Mouse (Mus musculus): ENCODE results near the gene Psrc1. TPM values are rescaled to one million over a fixed set of nuclear protein-coding genes. Genes with fewer than 3 reads are reported as not detected.

The Psrc1 gene
- polyA plus RNA-seq, 1 experiment from 2014 or later, result 47.6 TPM

- 89% methylated on average over 15 of the region's 15 CpGs for WGBS
- Histone ChIP-seq H3K4me3 (ENCODE audit: low read length) (no peak overlapping the region), H3K4me1 (ENCODE audit: insufficient read depth, low read length) (peaks cover 25% of the 10 kb centered on the region), H3K4me2 (replicated peaks; ENCODE audit: low read depth, low read length) (no peak overlapping the region), H3K9ac (replicated peaks; ENCODE audit: low read length) (no peak overlapping the region), H3K27ac (ENCODE audit: low read length) (no peak overlapping the region), H3K36me3 (ENCODE audit: insufficient read depth, low read length) (peaks cover 48% of the 10 kb centered on the region), H3K9me3 (ENCODE audit: low read length) (no peaks in the 10 kb centered on the region), H3K27me3 (ENCODE audit: insufficient read depth, low read length) (no peaks in the 10 kb centered on the region)
- no peak for ATAC-seq (ENCODE audit: low FRiP score, low TSS enrichment)
These were observed 18.9 kb downstream of the Psrc1 start for GRCm38 (mm10) chr3:108402528-108402920.

- no peaks in the 10 kb centered on the region for H3K9me3 ChIP-seq (ENCODE audit: low read length)
- no peak overlapping the region for H3K4me2 ChIP-seq (replicated peaks; ENCODE audit: low read depth, low read length)
- H3K4me3 ChIP-seq (ENCODE audit: low read length), result no peak overlapping the region
- ATAC-seq (ENCODE audit: low FRiP score, low TSS enrichment), result no peak
- H3K9ac ChIP-seq (replicated peaks; ENCODE audit: low read length), result no peak overlapping the region
- H3K27me3 ChIP-seq (ENCODE audit: insufficient read depth, low read length), result no peaks in the 10 kb centered on the region
- peaks cover 40% of the 10 kb centered on the region for H3K4me1 ChIP-seq (ENCODE audit: insufficient read depth, low read length)
- whole genome bisulfite sequencing, result 52% methylated on average over 13 of the region's 14 CpGs
- peaks cover 22% of the 10 kb centered on the region; the same call in 1 of the 2 replicates for H3K36me3 ChIP-seq (ENCODE audit: insufficient read depth, low read length)
- H3K27ac ChIP-seq (ENCODE audit: low read length), result no peak overlapping the region
These were observed 22.1 kb downstream of the Psrc1 start for GRCm38 (mm10) chr3:108405536-108406305.

GRCm38 (mm10) chr3:108406306-108406885, 22.8 kb downstream of the Psrc1 start:
- Histone ChIP-seq H3K4me1 (ENCODE audit: insufficient read depth, low read length) (peaks cover 43% of the 10 kb centered on the region), H3K36me3 (ENCODE audit: insufficient read depth, low read length) (peaks cover 15% of the 10 kb centered on the region; the same call in 1 of the 2 replicates), H3K9ac (replicated peaks; ENCODE audit: low read length) (no peak overlapping the region), H3K27ac (ENCODE audit: low read length) (no peak overlapping the region), H3K9me3 (ENCODE audit: low read length) (no peaks in the 10 kb centered on the region), H3K27me3 (ENCODE audit: insufficient read depth, low read length) (no peaks in the 10 kb centered on the region), H3K4me3 (ENCODE audit: low read length) (no peak overlapping the region), H3K4me2 (replicated peaks; ENCODE audit: low read depth, low read length) (no peak overlapping the region)
- no peak for ATAC-seq (ENCODE audit: low FRiP score, low TSS enrichment)
- 88% methylated on average over 24 of the region's 24 CpGs for WGBS

GRCm38 (mm10) chr3:108408517-108409008, 24.9 kb downstream of the Psrc1 start:
- Histone ChIP-seq H3K9me3 (ENCODE audit: low read length) (peaks cover 12% of the 10 kb centered on the region), H3K4me3 (ENCODE audit: low read length) (no peak overlapping the region), H3K4me2 (replicated peaks; ENCODE audit: low read depth, low read length) (no peak overlapping the region), H3K36me3 (ENCODE audit: insufficient read depth, low read length) (peaks cover 26% of the 10 kb centered on the region), H3K27ac (ENCODE audit: low read length) (no peak overlapping the region), H3K27me3 (ENCODE audit: insufficient read depth, low read length) (no peaks in the 10 kb centered on the region), H3K4me1 (ENCODE audit: insufficient read depth, low read length) (peaks cover 54% of the 10 kb centered on the region), H3K9ac (replicated peaks; ENCODE audit: low read length) (no peak overlapping the region)
- no peak for ATAC-seq (ENCODE audit: low FRiP score, low TSS enrichment)
- WGBS, result 92% methylated on average over 8 of the region's 8 CpGs

- Histone ChIP-seq H3K4me3 (ENCODE audit: low read length) (peak overlapping the region; percentile 31), H3K4me2 (replicated peaks; ENCODE audit: low read depth, low read length) (peak overlapping the region; percentile 53), H3K9ac (replicated peaks; ENCODE audit: low read length) (peak overlapping the region; percentile 67), H3K9me3 (ENCODE audit: low read length) (peaks cover 24% of the 10 kb centered on the region), H3K27ac (ENCODE audit: low read length) (peak overlapping the region; percentile 99), H3K4me1 (ENCODE audit: insufficient read depth, low read length) (peaks cover 52% of the 10 kb centered on the region), H3K36me3 (ENCODE audit: insufficient read depth, low read length) (peaks cover 36% of the 10 kb centered on the region), H3K27me3 (ENCODE audit: insufficient read depth, low read length) (no peaks in the 10 kb centered on the region)
- 50% methylated on average over 8 of the region's 8 CpGs for WGBS
- no peak for ATAC-seq (ENCODE audit: low FRiP score, low TSS enrichment)
These were observed 26.2 kb downstream of the Psrc1 start for GRCm38 (mm10) chr3:108409656-108410358.

- WGBS, result 16% methylated on average over 5 of the region's 5 CpGs
- peak overlapping the region; percentile 53 for H3K4me2 ChIP-seq (replicated peaks; ENCODE audit: low read depth, low read length)
- H3K9ac ChIP-seq (replicated peaks; ENCODE audit: low read length), result peak overlapping the region; percentile 67
- H3K9me3 ChIP-seq (ENCODE audit: low read length), result peaks cover 24% of the 10 kb centered on the region
- peak overlapping the region; percentile 31 for H3K4me3 ChIP-seq (ENCODE audit: low read length)
- H3K4me1 ChIP-seq (ENCODE audit: insufficient read depth, low read length), result peaks cover 53% of the 10 kb centered on the region
- no peaks in the 10 kb centered on the region for H3K27me3 ChIP-seq (ENCODE audit: insufficient read depth, low read length)
- peaks cover 36% of the 10 kb centered on the region for H3K36me3 ChIP-seq (ENCODE audit: insufficient read depth, low read length)
- ATAC-seq (ENCODE audit: low FRiP score, low TSS enrichment), result peak; percentile 2
- peak overlapping the region; percentile 99 for H3K27ac ChIP-seq (ENCODE audit: low read length)
These were observed 26.7 kb downstream of the Psrc1 start for GRCm38 (mm10) chr3:108410359-108410714.

GRCm38 (mm10) chr3:108411026-108411753, 27.6 kb downstream of the Psrc1 start:
- H3K9ac ChIP-seq (replicated peaks; ENCODE audit: low read length), result peak overlapping the region; percentile 61
- ATAC-seq (ENCODE audit: low FRiP score, low TSS enrichment), result peak; percentile 83
- peak overlapping the region; percentile 31 for H3K4me3 ChIP-seq (ENCODE audit: low read length)

GRCm38 (mm10) chr3:108411754-108412121, 28.1 kb downstream of the Psrc1 start:
- Histone ChIP-seq H3K27me3 (ENCODE audit: insufficient read depth, low read length) (peaks cover 6% of the 10 kb centered on the region), H3K36me3 (ENCODE audit: insufficient read depth, low read length) (peaks cover 26% of the 10 kb centered on the region), H3K4me3 (ENCODE audit: low read length) (peak overlapping the region; percentile 31), H3K9ac (replicated peaks; ENCODE audit: low read length) (peak overlapping the region; percentile 61), H3K4me1 (ENCODE audit: insufficient read depth, low read length) (peaks cover 42% of the 10 kb centered on the region), H3K4me2 (replicated peaks; ENCODE audit: low read depth, low read length) (peak overlapping the region; percentile 53), H3K27ac (ENCODE audit: low read length) (peak overlapping the region; percentile 99), H3K9me3 (ENCODE audit: low read length) (peaks cover 24% of the 10 kb centered on the region)
- 41% methylated on average over 8 of the region's 8 CpGs for WGBS
- peak; percentile 85 for ATAC-seq (ENCODE audit: low FRiP score, low TSS enrichment)

More at GRCm38 (mm10) chr3:108411026-108411753, 27.6 kb downstream of the Psrc1 start:
- Histone ChIP-seq H3K36me3 (ENCODE audit: insufficient read depth, low read length) (peaks cover 32% of the 10 kb centered on the region), H3K9me3 (ENCODE audit: low read length) (peaks cover 24% of the 10 kb centered on the region), H3K27ac (ENCODE audit: low read length) (peak overlapping the region; percentile 99), H3K4me2 (replicated peaks; ENCODE audit: low read depth, low read length) (peak overlapping the region; percentile 53), H3K4me1 (ENCODE audit: insufficient read depth, low read length) (peaks cover 45% of the 10 kb centered on the region), H3K27me3 (ENCODE audit: insufficient read depth, low read length) (peaks cover under 1% of the 10 kb centered on the region; the same call in 1 of the 2 replicates)
- WGBS, result 38% methylated on average over 5 of the region's 5 CpGs

- Histone ChIP-seq H3K4me2 (replicated peaks; ENCODE audit: low read depth, low read length) (no peak overlapping the region), H3K27me3 (ENCODE audit: insufficient read depth, low read length) (peaks cover 7% of the 10 kb centered on the region), H3K9ac (replicated peaks; ENCODE audit: low read length) (no peak overlapping the region), H3K27ac (ENCODE audit: low read length) (no peak overlapping the region), H3K4me3 (ENCODE audit: low read length) (no peak overlapping the region), H3K4me1 (ENCODE audit: insufficient read depth, low read length) (peaks cover 41% of the 10 kb centered on the region), H3K9me3 (ENCODE audit: low read length) (peaks cover 24% of the 10 kb centered on the region), H3K36me3 (ENCODE audit: insufficient read depth, low read length) (peaks cover 23% of the 10 kb centered on the region)
- WGBS, result 97% methylated on average over 35 of the region's 35 CpGs
- no peak for ATAC-seq (ENCODE audit: low FRiP score, low TSS enrichment)
These were observed 30.2 kb downstream of the Psrc1 start for GRCm38 (mm10) chr3:108413634-108414360.

Measured in kidney, embryonic 16.5 days (tissue).